Comparison of ENCODE assay signal across 7 mouse cellular contexts in genomic region chr2:151996229-151997189, GRCm38 (mm10). TPM values are rescaled to one million over a fixed set of nuclear protein-coding genes. Genes with fewer than 3 reads are reported as not detected.
A peak's percentile ranks its signal among the peaks of the same experiment; 100 is the strongest.
DNase-seq lines count a peak whose midpoint lies in the region; ATAC-seq lines count a peak whose summit lies in the region.

Slc52a3 (plus strand) TSS chr2:151996511.

- H3K9ac ChIP-seq in intestine, embryonic 14.5 days (ENCODE audit: low read length): no peak within 1 kb of the TSS

- intact Hi-C loops in gastrocnemius, postnatal 14 days (cut with DNase I; ENCODE audit: low total_unique reads): no loop called here
- intact Hi-C loops in left cerebral cortex, postnatal 14 days (cut with DNase I): loop anchor here (5.0 kb wide), 1 partner anchor 249 kb away; no protein-coding TSS in a partner anchor

- no peak within 1 kb of the TSS for H3K27ac ChIP-seq in intestine, embryonic 14.5 days (ENCODE audit: low read depth)

- H3K36me3 ChIP-seq in intestine, embryonic 14.5 days (ENCODE audit: control insufficient read depth, insufficient read depth, low read length): no peaks in the 10 kb centered on the region

- peak within 1 kb of the TSS; percentile 37 for H3K4me2 ChIP-seq in intestine, embryonic 14.5 days (ENCODE audit: low read length)

- H3K9me3 ChIP-seq in intestine, embryonic 14.5 days (ENCODE audit: control insufficient read depth, low read length): no peaks in the 10 kb centered on the region

- 6% methylated on average over 35 of the region's 35 CpGs for WGBS in intestine, embryonic 14.5 days

- peak within 1 kb of the TSS; percentile 17 for H3K4me3 ChIP-seq in intestine, embryonic 14.5 days (ENCODE audit: low read depth, low read length)

- H3K27me3 ChIP-seq in intestine, embryonic 14.5 days (replicated peaks; ENCODE audit: control insufficient read depth, insufficient read depth, low read length): peaks cover 45% of the 10 kb centered on the region

- peak; percentile 57; the same call in 1 of the 2 replicates for ATAC-seq in intestine, embryonic 14.5 days (replicated peaks; ENCODE audit: low FRiP score, low TSS enrichment, low read depth)

- DNase-seq in adrenal gland, adult 18-20 months (ENCODE audit: low spot score in 2 of 2): peak; percentile 91 to 93
- DNase-seq in embryo, embryonic 10 days (ENCODE audit: low spot score): peak; percentile 70
- peak; percentile 82 for DNase-seq in gastrocnemius, postnatal 14 days
- peak; percentile 97 for DNase-seq in intestine, embryonic 14.5 days (ENCODE audit: low spot score)
- DNase-seq in left cerebral cortex, postnatal 14 days (ENCODE audit: low spot score in 2 of 2): peak; percentile 83 to 86
- peak; percentile 91 for DNase-seq in mesoderm, embryonic 11.5 days (ENCODE audit: low read depth, low spot score)
- DNase-seq in skeletal muscle tissue, adult 2 months (ENCODE audit: low read depth, low spot score): peak; percentile 58

- no peaks in the 10 kb centered on the region for H3K4me1 ChIP-seq in intestine, embryonic 14.5 days (replicated peaks; ENCODE audit: control insufficient read depth, insufficient read depth, low read length)

RNA-seq across cellular contexts. Expression of gene Slc52a3, which starts in this region (rescaled TPM):
- total RNA-seq in adrenal gland, adult 18-20 months (2021): 1 to 10 TPM; 3.9 to 5.6 TPM
- 1 to 10 TPM; 1.3 to 1.4 TPM for total RNA-seq in gastrocnemius, postnatal 14 days (2021)
- 1.8 and 2.0 TPM in 2 replicates for polyA plus RNA-seq in intestine, embryonic 14.5 days (2014; fragmentation: Nextera tagmentation; extraction: Ambion mirVana)
- 1 to 10 TPM; 3.8 to 3.9 TPM for total RNA-seq in left cerebral cortex, postnatal 14 days (2021)
